Mouse (Mus musculus) forebrain, embryonic 12.5 days (tissue): ENCODE measurements around the gene Ube2v1. TPM values are rescaled to one million over a fixed set of nuclear protein-coding genes. Genes with fewer than 3 reads are reported as not detected.

Experiments used
- ATAC-seq: fragments of 200-750 bp; cut with Nextera tagmentation; 2 replicates; pipeline ENCODE4 v1.8.0; 2017; ENCODE audit warnings: moderate TSS enrichment; ENCODE audit not compliant: low FRiP score
- H3K27ac ChIP-seq: fragments of 300-500 bp; sonication (generic); 2 replicates; pipeline ENCODE4 v1.5.1; 2016; ENCODE audit warnings: mild to moderate bottlenecking
- H3K27me3 ChIP-seq: fragments of 300-500 bp; sonication (generic); 2 replicates; pipeline ENCODE4 v1.6.1; 2016; ENCODE audit warnings: mild to moderate bottlenecking
- H3K36me3 ChIP-seq: fragments of 300-500 bp; sonication (generic); replicated peaks from 2 replicates; pipeline ENCODE4 v1.6.1; 2016; ENCODE audit warnings: mild to moderate bottlenecking
- H3K4me1 ChIP-seq: fragments of 300-500 bp; sonication (generic); 2 replicates; pipeline ENCODE4 v1.6.1; 2016
- H3K4me2 ChIP-seq: fragments of 300-500 bp; sonication (generic); 2 replicates; pipeline ENCODE4 v1.6.1; 2016; ENCODE audit warnings: mild to moderate bottlenecking, moderate library complexity
- H3K4me3 ChIP-seq: fragments of 300-500 bp; sonication (generic); replicated peaks from 2 replicates; pipeline ENCODE4 v1.5.1; 2016; ENCODE audit warnings: mild to moderate bottlenecking
- H3K9ac ChIP-seq: fragments of 300-500 bp; sonication (generic); 2 replicates; pipeline ENCODE4 v1.6.1; 2016; ENCODE audit warnings: mild to moderate bottlenecking
- H3K9me3 ChIP-seq: fragments of 300-500 bp; sonication (generic); 2 replicates; pipeline ENCODE4 v1.6.1; 2016
- WGBS: fragments of 180-500 bp; shearing (Covaris S2); methylation state at CpG from one replicate; pipeline ENCODE4 v1.1.7; 2016; 5-methylcytosine and 5-hydroxymethylcytosine counted together
- microRNA-seq: library from miRNA; unstranded; fragments of <30 nt; microRNA quantifications from one replicate; pipeline ENCODE4, GENCODE M21; 2017
- polyA plus RNA-seq: library from polyadenylated mRNA; unstranded; fragments of >200 nt; fragmentation: Nextera tagmentation; extraction: Ambion mirVana; gene quantifications from 2 replicates; pipeline ENCODE4 v1.2.1, GENCODE M21; 2016

The Ube2v1 gene
- polyA plus RNA-seq, 1 experiment from 2014 or later = 303 TPM

DNA sequence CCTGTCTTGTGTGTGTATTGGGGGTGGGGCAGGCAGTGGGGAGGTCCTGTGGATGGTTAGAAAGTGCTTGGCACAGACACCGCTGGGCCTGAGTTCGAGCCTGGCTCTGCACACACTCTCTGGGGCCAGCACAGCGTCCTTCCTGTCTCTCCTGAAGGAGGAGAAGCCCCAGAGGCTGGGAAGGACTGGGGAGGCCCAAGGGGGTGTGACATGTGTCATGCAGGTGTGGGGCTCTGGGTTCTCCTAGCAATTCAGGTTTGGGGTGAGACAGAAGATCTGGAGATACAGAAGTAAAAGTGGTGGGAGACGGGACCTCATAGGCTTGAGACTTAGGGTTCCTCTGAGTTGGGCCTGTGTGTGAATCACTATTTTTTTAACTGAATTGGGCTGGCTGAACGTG, 68.9 kb downstream of the Ube2v1 start:
- Histone ChIP-seq H3K9ac (no peak overlapping the region), H3K9me3 (no peaks in the 10 kb centered on the region), H3K27me3 (peaks cover 19% of the 10 kb centered on the region), H3K27ac (0 out of 2 replicates have a peak overlapping the region, but pooled peaks have one; percentile 25), H3K4me2 (no peak overlapping the region), H3K4me1 (peaks cover 38% of the 10 kb centered on the region), H3K36me3 (no peaks in the 10 kb centered on the region), H3K4me3 (no peak overlapping the region)
- no peak for ATAC-seq
- WGBS = 82% methylated on average over 5 of the region's 5 CpGs

DNA sequence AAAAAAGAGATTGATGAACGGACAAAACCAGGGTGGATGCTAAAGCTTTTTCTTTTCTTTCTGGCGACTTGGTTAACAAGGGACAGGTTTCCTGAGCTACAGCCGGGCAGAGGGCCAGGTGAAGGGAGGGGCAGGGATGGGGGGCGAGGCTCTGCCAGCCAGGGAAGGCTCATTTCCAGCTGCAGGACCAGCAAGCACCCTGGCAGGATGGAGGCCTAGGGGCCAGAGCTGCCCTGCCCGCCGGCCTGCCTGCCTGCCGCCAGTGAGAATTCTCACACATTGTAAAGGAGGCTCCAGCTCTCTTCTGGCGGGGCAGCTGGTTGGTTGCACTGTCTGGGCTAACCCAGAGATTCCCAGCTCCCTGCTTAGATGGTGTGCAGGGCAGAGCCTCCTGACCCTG, 69.8 kb downstream of the Ube2v1 start:
- peaks cover 38% of the 10 kb centered on the region for H3K4me1 ChIP-seq
- WGBS = 43% methylated on average over 8 of the region's 8 CpGs

DNA sequence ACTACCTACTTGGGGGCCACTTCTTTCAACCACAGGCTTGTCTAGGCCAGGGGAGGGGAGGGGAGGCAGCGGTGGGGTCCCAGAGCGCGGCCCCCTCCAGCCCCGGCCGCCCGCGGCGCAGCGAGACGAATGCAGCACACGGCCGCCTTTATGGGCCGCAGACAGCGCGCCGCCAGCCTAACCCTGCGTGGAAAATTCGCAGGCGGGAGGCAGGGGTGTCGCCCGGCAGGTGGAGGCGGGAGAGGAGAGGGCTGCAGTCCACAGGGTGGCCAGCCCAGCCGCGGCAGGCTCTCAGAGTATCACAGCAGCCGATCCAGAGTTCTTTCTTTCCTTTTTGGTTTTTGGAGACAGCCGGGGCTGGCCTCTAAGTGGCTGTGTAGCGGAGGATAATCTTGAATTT, 72.5 kb downstream of the Ube2v1 start:
- H3K27ac ChIP-seq = 0 out of 2 replicates have a peak overlapping the region, but pooled peaks have one; percentile 27
- no peak for ATAC-seq
- 10% methylated on average over 27 of the region's 27 CpGs for WGBS

More for the DNA sequence above, 69.8 kb downstream of the Ube2v1 start:
- Histone ChIP-seq H3K4me2 (no peak overlapping the region), H3K9ac (no peak overlapping the region), H3K27ac (peak overlapping the region; percentile 63), H3K36me3 (no peaks in the 10 kb centered on the region), H3K9me3 (no peaks in the 10 kb centered on the region), H3K27me3 (peaks cover 19% of the 10 kb centered on the region), H3K4me3 (no peak overlapping the region)
- no peak for ATAC-seq

More for the DNA sequence above, 72.5 kb downstream of the Ube2v1 start:
- Histone ChIP-seq H3K4me1 (peaks cover 26% of the 10 kb centered on the region), H3K4me2 (peak overlapping the region; percentile 46), H3K9ac (peak overlapping the region; percentile 42; the same call in 1 of the 2 replicates), H3K4me3 (peak overlapping the region; percentile 21), H3K27me3 (peaks cover 19% of the 10 kb centered on the region), H3K9me3 (no peaks in the 10 kb centered on the region), H3K36me3 (no peaks in the 10 kb centered on the region)

Small RNA genes lying within 50 kb of the gene (microRNA-seq; reads per million reads assigned to microRNA genes)
- gene Gm22355 = not detected

Other genes with a start within 250 kb of the Ube2v1 start
- 26.5 and 26.7 TPM in 2 replicates for gene Slc9a8, start 210.4 kb downstream of the Ube2v1 start, polyA plus RNA-seq
- 126 and 129 TPM in 2 replicates for gene Rnf114, start 139.4 kb downstream of the Ube2v1 start, polyA plus RNA-seq
- gene Spata2, start 139.2 kb downstream of the Ube2v1 start, polyA plus RNA-seq = 19.6 and 23.0 TPM in 2 replicates
- gene Snai1, start 93.9 kb downstream of the Ube2v1 start, polyA plus RNA-seq = 11.8 and 14.6 TPM in 2 replicates
- gene Gm20431, start 29.4 kb upstream of the Ube2v1 start, polyA plus RNA-seq = 7.5 and 10.2 TPM in 2 replicates
- gene Cebpb, start 56.8 kb upstream of the Ube2v1 start, polyA plus RNA-seq = 0.95 and 1.5 TPM in 2 replicates
- 31.2 and 34.5 TPM in 2 replicates for gene Tmem189, start 57.7 kb upstream of the Ube2v1 start, polyA plus RNA-seq